Mouse (Mus musculus) spleen, adult 10 weeks (tissue): ENCODE results near the gene Supv3l1. TPM values are rescaled to one million over a fixed set of nuclear protein-coding genes. Genes with fewer than 3 reads are reported as not detected.

Source experiments
- polyA plus RNA-seq: library from polyadenylated mRNA; stranded (reverse); fragments of 350-450 nt; fragmentation: Illumina TruSeq; extraction: RNeasy Lipid Tissue Mini Kit (QIAGEN cat#74804); gene quantifications from one replicate; pipeline ENCODE4 v1.2.3, GENCODE M21; 2015; ENCODE audit warnings: low replicate concordance; ENCODE audit not compliant: insufficient read depth

Supv3l1 gene
- 21.7 TPM for polyA plus RNA-seq

DNA sequence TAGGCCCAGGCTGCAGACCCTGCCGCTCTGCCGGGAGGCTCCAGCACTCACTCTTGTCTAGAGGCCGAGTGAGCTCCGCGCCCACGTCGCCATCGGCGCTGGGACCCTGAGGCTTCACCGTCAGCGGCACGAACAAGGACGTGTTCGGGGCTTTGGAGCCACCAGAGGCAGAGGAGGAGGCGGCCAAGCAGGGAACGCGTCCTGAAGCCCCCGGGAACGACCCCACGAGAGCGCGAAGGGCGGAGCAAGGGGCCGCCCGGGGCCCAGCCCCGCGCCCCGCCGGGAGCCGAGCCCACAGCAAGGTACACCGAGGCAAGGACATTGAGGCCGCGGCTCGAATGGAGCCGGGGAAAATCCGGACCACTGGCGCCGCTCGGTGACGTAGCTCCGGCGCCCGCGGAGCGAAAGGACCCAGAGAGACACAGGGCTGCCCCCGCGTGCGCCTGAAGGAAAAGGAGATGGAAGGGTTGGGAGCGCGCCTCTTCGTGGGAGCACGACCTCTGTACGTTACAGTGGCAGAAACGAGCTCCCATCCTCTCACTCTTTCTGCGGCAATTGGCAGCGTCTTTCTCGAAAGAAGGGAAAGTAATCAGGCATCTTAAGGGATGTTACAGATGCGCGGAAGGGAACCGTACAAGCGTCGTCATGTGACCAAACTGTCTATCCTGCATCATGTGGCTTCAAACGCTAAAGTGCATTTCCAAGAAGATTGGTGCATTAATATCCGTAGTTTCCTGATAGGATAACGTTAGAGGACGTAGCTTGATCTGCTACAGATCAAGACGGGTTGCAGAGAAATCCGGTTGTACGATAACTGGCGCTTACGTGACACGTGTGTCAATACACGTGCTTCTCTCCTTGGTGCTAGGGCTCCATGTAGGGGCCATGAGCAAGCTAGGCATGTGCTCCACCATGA lies at the start of gene Supv3l1, which contains the start of gene 4930507D05Rik:
Gene Supv3l1 (minus strand): TSS at position 375 of the 916 bp plus-strand sequence.
Gene 4930507D05Rik (plus strand): TSS at position 126 of the 916 bp plus-strand sequence.

DNA sequence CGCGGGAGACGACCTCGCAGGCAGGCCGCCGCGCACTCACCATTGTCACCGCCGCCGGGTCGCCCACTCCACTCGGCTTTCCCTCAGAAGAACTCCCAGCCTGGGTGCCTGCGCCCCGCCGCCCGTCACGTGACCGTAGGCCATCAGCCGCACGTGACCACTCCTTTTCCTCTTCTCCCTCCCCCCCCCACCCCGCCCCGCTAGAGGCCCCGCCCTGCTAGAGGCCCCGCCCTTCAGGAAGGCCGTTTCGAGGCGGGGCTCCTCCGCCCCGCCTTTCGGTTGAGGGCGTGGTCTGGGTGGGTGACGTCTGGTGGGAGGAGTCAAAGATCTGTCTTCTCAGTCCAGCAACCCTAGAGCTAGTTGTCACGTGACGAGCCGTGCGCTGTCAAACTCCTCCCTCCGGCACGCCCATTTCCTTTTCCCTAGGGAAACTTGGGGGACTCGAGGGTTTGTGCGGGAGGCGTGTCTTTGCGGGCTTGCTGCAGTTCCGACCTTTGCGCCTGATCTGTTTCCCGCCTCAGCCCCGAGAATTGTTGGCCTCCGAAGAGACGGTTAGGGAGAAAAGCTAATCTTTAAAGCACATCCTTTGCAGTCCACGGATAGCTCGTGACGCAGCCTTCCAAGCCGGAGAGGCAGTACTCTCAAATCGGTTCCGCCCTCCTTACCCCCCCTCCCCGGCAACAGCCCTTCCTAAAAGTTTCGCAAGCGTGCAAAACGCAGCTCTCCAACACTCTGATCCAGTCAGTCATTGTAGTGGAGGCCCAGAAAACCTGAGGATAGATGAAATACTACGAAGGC lies 37.3 kb upstream of the Supv3l1 start, which contains the start of gene Vps26a:
Gene Vps26a (minus strand): TSS at position 188 of the 798 bp plus-strand sequence.

DNA sequence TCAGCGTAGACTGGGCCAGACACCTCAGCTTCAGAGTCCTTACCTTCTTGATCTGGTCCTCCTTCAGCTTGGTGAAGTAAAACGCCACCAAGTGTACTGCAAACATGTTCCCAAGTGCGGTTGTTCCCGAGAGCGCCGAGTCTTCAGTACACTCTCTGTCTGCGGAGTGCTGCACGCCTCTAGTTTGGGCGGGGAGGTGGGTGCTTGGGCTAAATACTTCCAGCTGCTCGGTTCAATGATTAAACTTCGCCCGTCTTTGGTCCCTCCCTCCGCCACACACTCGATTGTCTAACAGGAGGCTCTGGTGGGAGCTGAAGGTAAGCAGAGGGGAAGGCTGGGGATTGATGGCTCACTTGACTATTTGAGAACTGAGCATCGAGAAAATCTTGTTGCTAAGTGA lies 27.3 kb downstream of the Supv3l1 start, which contains the start of gene Hkdc1:
Gene Hkdc1 (minus strand): TSS at position 237 of the 400 bp plus-strand sequence.

DNA sequence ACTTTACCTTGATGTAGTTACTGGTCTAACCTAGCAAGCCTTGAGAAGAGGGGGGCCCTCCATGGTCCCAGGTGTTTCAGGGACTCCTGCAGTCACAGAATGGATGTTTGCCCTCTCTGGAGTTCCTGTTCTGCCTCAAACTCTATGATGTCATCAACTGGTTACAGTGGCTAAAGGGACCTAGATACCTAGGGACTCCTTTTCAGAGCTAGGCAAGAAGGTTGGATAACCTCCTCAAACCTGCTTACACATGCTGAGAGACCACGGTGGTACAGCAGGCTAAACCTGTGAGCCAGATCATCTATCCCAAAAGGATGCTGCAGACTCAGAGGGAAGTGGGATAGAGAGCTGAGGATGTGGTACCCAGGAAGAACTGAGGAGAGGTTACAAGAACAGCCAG lies 69.7 kb downstream of the Supv3l1 start, which contains the start of gene Hk1:
Gene Hk1 (minus strand): TSS at position 101 of the 400 bp plus-strand sequence.

Other genes starting within 250 kb of the Supv3l1 start
- 14.2 TPM for gene Tspan15, start 218.5 kb downstream of the Supv3l1 start, polyA plus RNA-seq
- gene Tacr2, start 197.3 kb downstream of the Supv3l1 start, polyA plus RNA-seq, result not detected
- gene Hk1, start 69.8 kb downstream of the Supv3l1 start, polyA plus RNA-seq, result 28.4 TPM
- gene Hkdc1, start 27.2 kb downstream of the Supv3l1 start, polyA plus RNA-seq, result not detected
- gene 4930507D05Rik, start 249 bp downstream of the Supv3l1 start, polyA plus RNA-seq, result not detected
- 78.0 TPM for gene Vps26a, start 37.1 kb upstream of the Supv3l1 start, polyA plus RNA-seq
- gene Srgn, start 77.7 kb upstream of the Supv3l1 start, polyA plus RNA-seq, result 584 TPM
- 24.0 TPM for gene Kif1bp, start 128.7 kb upstream of the Supv3l1 start, polyA plus RNA-seq
- 115 TPM for gene Ddx21, start 152.5 kb upstream of the Supv3l1 start, polyA plus RNA-seq
- gene Ddx50, start 201.5 kb upstream of the Supv3l1 start, polyA plus RNA-seq, result 127 TPM